Mouse (Mus musculus) embryonic facial prominence, embryonic 11.5 days (tissue): ENCODE data around the gene Krt76. TPM values are rescaled to one million over a fixed set of nuclear protein-coding genes. Genes with fewer than 3 reads are reported as not detected.
A peak's percentile ranks its signal among the peaks of the same experiment; 100 is the strongest.

Source experiments
- ATAC-seq: fragments of 200-750 bp; cut with Nextera tagmentation; replicated peaks from 2 replicates; pipeline ENCODE4 v1.8.0; 2017; ENCODE audit warnings: low read depth; ENCODE audit not compliant: insufficient number of reproducible peaks, low FRiP score, low TSS enrichment
- DNase-seq: peaks from one replicate; pipeline ENCODE4 v3.0.0-alpha.2; 2015; ENCODE audit warnings: low spot score
- H3K27ac ChIP-seq: fragments of 300-500 bp; sonication (generic); replicated peaks from 2 replicates; pipeline ENCODE4 v1.5.1; 2014; ENCODE audit warnings: mild to moderate bottlenecking, low read depth, low read length, control low read depth
- H3K27me3 ChIP-seq: fragments of 300-500 bp; sonication (generic); 2 replicates; pipeline ENCODE4 v1.6.1; 2014; ENCODE audit warnings: mild to moderate bottlenecking, low read length, moderate library complexity, mixed read lengths; ENCODE audit not compliant: control insufficient read depth, insufficient read depth
- H3K36me3 ChIP-seq: fragments of 300-500 bp; sonication (generic); replicated peaks from 2 replicates; pipeline ENCODE4 v1.6.1; 2014; ENCODE audit warnings: low read depth, mild to moderate bottlenecking, low read length, moderate library complexity, mixed read lengths; ENCODE audit not compliant: control insufficient read depth, insufficient read depth
- H3K4me1 ChIP-seq: fragments of 300-500 bp; sonication (generic); 2 replicates; pipeline ENCODE4 v1.6.1; 2014; ENCODE audit warnings: low read length, mixed read lengths; ENCODE audit not compliant: control insufficient read depth, insufficient read depth
- H3K4me2 ChIP-seq: fragments of 300-500 bp; sonication (generic); 2 replicates; pipeline ENCODE4 v1.6.1; 2014; ENCODE audit warnings: low read depth, mild to moderate bottlenecking, control low read depth, low read length, moderate library complexity
- H3K4me3 ChIP-seq: fragments of 300-500 bp; sonication (generic); 2 replicates; pipeline ENCODE4 v1.5.1; 2014; ENCODE audit warnings: low read depth, low read length, control low read depth
- H3K9ac ChIP-seq: fragments of 300-500 bp; sonication (generic); replicated peaks from 2 replicates; pipeline ENCODE4 v1.6.1; 2014; ENCODE audit warnings: mild to moderate bottlenecking, control low read depth, low read length
- H3K9me3 ChIP-seq: fragments of 300-500 bp; sonication (generic); replicated peaks from 2 replicates; pipeline ENCODE4 v1.6.1; 2016; ENCODE audit warnings: mild to moderate bottlenecking, low read length, inconsistent platforms, mixed read lengths; ENCODE audit not compliant: control insufficient read depth
- WGBS: fragments of 180-500 bp; shearing (Covaris S2); extraction: QIAGEN DNeasy Blood & Tissue Kit; methylation state at CpG from one replicate; pipeline ENCODE4 v1.1.7; 2014; 5-methylcytosine and 5-hydroxymethylcytosine counted together
- polyA plus RNA-seq: library from polyadenylated mRNA; unstranded; fragments of >200 nt; fragmentation: Nextera tagmentation; extraction: Ambion mirVana; gene quantifications from 2 replicates; pipeline ENCODE4 v1.2.1, GENCODE M21; 2014

The Krt76 gene
- polyA plus RNA-seq, 1 experiment from 2014 or later: not detected

- Histone ChIP-seq H3K4me2 (no peak overlapping the region), H3K4me1 (no peaks in the 10 kb centered on the region), H3K27ac (no peak overlapping the region), H3K9me3 (no peaks in the 10 kb centered on the region), H3K36me3 (no peaks in the 10 kb centered on the region), H3K27me3 (no peaks in the 10 kb centered on the region), H3K4me3 (no peak overlapping the region), H3K9ac (no peak overlapping the region)
- WGBS: 88% methylated on average over 4 of the region's 4 CpGs
- DNase-seq (no peak), ATAC-seq (no peak)
Measured at GRCm38 (mm10) chr15:101895216-101895615, 2.5 kb upstream of the Krt76 start.

- Histone ChIP-seq H3K27me3 (no peaks in the 10 kb centered on the region), H3K4me1 (no peaks in the 10 kb centered on the region), H3K4me3 (no peak overlapping the region), H3K9ac (no peak overlapping the region), H3K9me3 (no peaks in the 10 kb centered on the region), H3K27ac (no peak overlapping the region), H3K36me3 (no peaks in the 10 kb centered on the region), H3K4me2 (no peak overlapping the region)
- DNase-seq (peak; percentile 70), ATAC-seq (no peak)
- WGBS: 24% methylated on average over 11 of the region's 11 CpGs
Measured at GRCm38 (mm10) chr15:101879776-101880175, 12.9 kb downstream of the Krt76 start.

GRCm38 (mm10) chr15:101878041-101878440 lies 14.7 kb downstream of the Krt76 start:
- H3K4me2 ChIP-seq: no peak overlapping the region
- ATAC-seq: no peak
- no peak overlapping the region for H3K27ac ChIP-seq
- H3K4me1 ChIP-seq: no peaks in the 10 kb centered on the region
- H3K4me3 ChIP-seq: no peak overlapping the region
- H3K9ac ChIP-seq: no peak overlapping the region
- no peaks in the 10 kb centered on the region for H3K36me3 ChIP-seq
- DNase-seq: no peak
- H3K27me3 ChIP-seq: no peaks in the 10 kb centered on the region
- no peaks in the 10 kb centered on the region for H3K9me3 ChIP-seq
- 58% methylated on average over 2 of the region's 2 CpGs for WGBS

DNA sequence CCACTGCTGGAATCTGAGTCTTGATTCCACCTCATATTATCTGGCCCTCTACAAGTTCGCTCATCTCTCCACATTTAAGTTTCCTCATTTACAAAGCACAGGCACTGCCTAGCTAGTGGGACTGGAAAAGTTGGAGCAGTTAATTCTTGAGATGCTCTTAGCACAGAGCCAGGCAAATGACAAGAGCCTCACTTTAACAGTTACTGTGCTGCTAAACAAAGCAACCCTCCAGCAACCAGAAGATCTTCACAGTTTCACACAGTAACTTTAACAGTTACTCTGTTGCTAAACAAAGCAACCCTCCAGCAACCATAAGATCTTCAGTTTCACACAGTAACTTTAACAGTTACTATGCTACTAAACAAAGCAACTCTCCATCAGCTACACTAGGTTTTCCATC lies 18.3 kb downstream of the Krt76 start:
- Histone ChIP-seq H3K9me3 (no peaks in the 10 kb centered on the region), H3K36me3 (no peaks in the 10 kb centered on the region), H3K27me3 (no peaks in the 10 kb centered on the region), H3K4me2 (no peak overlapping the region), H3K9ac (no peak overlapping the region), H3K4me3 (no peak overlapping the region), H3K4me1 (no peaks in the 10 kb centered on the region), H3K27ac (no peak overlapping the region)
- 82% methylated on average over 1 of the region's 1 CpGs for WGBS
- no peak for ATAC-seq
- DNase-seq: no peak

DNA sequence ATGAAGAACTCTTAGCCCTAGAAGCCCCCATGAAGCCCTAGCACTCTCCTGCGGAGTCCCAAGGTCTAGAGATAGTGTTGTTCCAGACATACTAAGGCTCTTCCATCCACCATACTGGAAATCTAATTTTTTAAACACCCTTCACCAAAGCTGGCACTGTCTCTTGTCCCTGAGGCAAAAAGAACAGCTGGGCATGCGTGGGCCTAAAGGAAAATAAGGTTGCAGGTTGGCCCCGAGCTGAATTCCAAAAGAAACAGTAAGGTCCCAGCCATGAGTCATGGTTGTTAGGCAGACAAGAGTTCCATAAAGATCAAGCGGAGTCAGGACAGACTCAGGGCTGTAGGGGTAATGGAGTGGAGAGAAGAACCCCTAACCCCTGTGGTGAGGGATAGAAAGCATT lies 19.5 kb downstream of the Krt76 start:
- no peak overlapping the region for H3K9ac ChIP-seq
- DNase-seq (no peak), ATAC-seq (no peak)
- H3K27ac ChIP-seq: no peak overlapping the region
- no peaks in the 10 kb centered on the region for H3K4me1 ChIP-seq
- H3K27me3 ChIP-seq: no peaks in the 10 kb centered on the region
- H3K4me3 ChIP-seq: no peak overlapping the region
- no peaks in the 10 kb centered on the region for H3K9me3 ChIP-seq
- no peaks in the 10 kb centered on the region for H3K36me3 ChIP-seq
- no peak overlapping the region for H3K4me2 ChIP-seq
- 64% methylated on average over 4 of the region's 4 CpGs for WGBS

GRCm38 (mm10) chr15:101869431-101869830 lies 23.3 kb downstream of the Krt76 start, which contains the start of gene Krt77:
TSS of gene Krt77 (minus strand) at chr15:101869705.
- H3K4me3 ChIP-seq: no peak within 1 kb of the TSS
- no peaks in the 10 kb centered on the region for H3K9me3 ChIP-seq
- H3K27me3 ChIP-seq: no peaks in the 10 kb centered on the region
- no peaks in the 10 kb centered on the region for H3K4me1 ChIP-seq
- H3K9ac ChIP-seq: no peak within 1 kb of the TSS
- no peak within 1 kb of the TSS for H3K27ac ChIP-seq
- DNase-seq (no peak), ATAC-seq (no peak)
- no peaks in the 10 kb centered on the region for H3K36me3 ChIP-seq
- H3K4me2 ChIP-seq: no peak within 1 kb of the TSS
- 41% methylated on average over 6 of the region's 6 CpGs for WGBS

GRCm38 (mm10) chr15:101866754-101867153 lies 26.0 kb downstream of the Krt76 start:
- H3K27me3 ChIP-seq: no peaks in the 10 kb centered on the region

GRCm38 (mm10) chr15:101860421-101861130 lies 32.1 kb downstream of the Krt76 start:
- WGBS: 59% methylated on average over 13 of the region's 13 CpGs
- ATAC-seq: no peak
- Histone ChIP-seq H3K27me3 (peaks cover 15% of the 10 kb centered on the region), H3K9ac (no peak overlapping the region), H3K9me3 (no peaks in the 10 kb centered on the region), H3K4me3 (no peak overlapping the region), H3K4me2 (no peak overlapping the region), H3K27ac (no peak overlapping the region), H3K4me1 (no peaks in the 10 kb centered on the region), H3K36me3 (no peaks in the 10 kb centered on the region)
- peak; percentile 8 for DNase-seq

More at GRCm38 (mm10) chr15:101866754-101867153, 26.0 kb downstream of the Krt76 start:
- Histone ChIP-seq H3K9me3 (no peaks in the 10 kb centered on the region), H3K4me2 (no peak overlapping the region), H3K4me1 (no peaks in the 10 kb centered on the region), H3K27ac (no peak overlapping the region), H3K9ac (no peak overlapping the region), H3K4me3 (no peak overlapping the region), H3K36me3 (no peaks in the 10 kb centered on the region)
- DNase-seq (no peak), ATAC-seq (no peak)
- 82% methylated on average over 7 of the region's 7 CpGs for WGBS
